Mouse (Mus musculus): ENCODE measurements around the gene Tex47.

Tex47 gene

GRCm38 (mm10) chr5:7303819-7304218, at the start of gene Tex47:
Tex47 (plus strand) TSS chr5:7304119.
- no peak for DNase-seq (ENCODE audit: extremely low read depth, low read depth)

- peak; percentile 5 for DNase-seq (ENCODE audit: extremely low read depth, low read depth)
These were observed 27.1 kb upstream of the Tex47 start for GRCm38 (mm10) chr5:7276659-7277455.

GRCm38 (mm10) chr5:7284336-7284735, 19.6 kb upstream of the Tex47 start:
- no peak for DNase-seq (ENCODE audit: extremely low read depth, low read depth)

- no peak for DNase-seq (ENCODE audit: extremely low read depth, low read depth)
These were observed 950 bp upstream of the Tex47 start for GRCm38 (mm10) chr5:7302969-7303368.

- DNase-seq (ENCODE audit: extremely low read depth, low read depth), result no peak
These were observed 21.7 kb downstream of the Tex47 start for GRCm38 (mm10) chr5:7325594-7325993.

- DNase-seq (ENCODE audit: extremely low read depth, low read depth), result no peak
These were observed 40.5 kb downstream of the Tex47 start, which contains the start of gene Zfp804b for GRCm38 (mm10) chr5:7344145-7345010. Zfp804b (minus strand) TSS chr5:7344756.

- no peak for DNase-seq (ENCODE audit: extremely low read depth, low read depth)
These were observed 41.1 kb downstream of the Tex47 start for GRCm38 (mm10) chr5:7345011-7345389.

Data from MEL-GATA-1-ER (cell line).